ENCODE assay signal across 8 mouse cellular contexts in the genomic region with DNA sequence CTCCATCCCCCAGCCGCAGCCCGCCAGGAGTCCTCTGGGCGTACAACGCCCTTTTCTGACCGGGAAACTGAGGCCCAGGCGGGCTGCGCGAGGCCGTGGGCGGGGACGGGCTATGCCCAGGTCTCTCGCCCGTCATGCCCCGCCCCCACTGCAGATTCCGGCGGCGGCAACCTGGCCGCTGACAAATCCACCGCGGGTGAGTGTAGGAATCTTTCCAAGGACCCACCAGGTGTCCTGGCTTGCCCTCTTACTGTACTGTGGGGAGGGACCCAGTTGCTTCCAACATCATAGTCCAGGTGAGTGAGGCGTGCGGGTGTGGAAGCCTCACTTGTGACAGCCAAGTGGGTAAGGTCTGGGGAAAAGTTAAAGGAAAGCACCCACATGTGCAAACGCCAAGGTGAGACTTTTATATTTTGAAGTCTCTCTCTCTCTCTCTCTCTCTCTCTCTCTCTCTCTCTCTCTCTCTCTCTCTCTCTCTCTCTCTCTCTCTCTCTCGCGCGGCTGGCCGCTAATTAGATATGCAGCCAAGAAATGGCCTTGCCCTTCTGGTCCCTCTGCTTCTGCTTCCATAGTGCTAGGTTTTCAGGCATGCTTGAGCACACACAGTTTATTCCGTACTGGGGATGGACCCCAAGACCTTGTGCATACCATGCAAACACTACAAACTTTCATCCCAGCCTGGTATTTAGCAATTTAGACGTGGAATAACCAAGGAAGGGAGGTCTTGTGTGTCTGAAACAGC. TPM values are rescaled to one million over a fixed set of nuclear protein-coding genes. Genes with fewer than 3 reads are reported as not detected.
A peak's percentile ranks its signal among the peaks of the same experiment; 100 is the strongest.
DNase-seq lines count a peak whose midpoint lies in the region; ATAC-seq and TF ChIP-seq lines count a peak whose summit lies in the region.

No protein-coding gene starts in this region.

- WGBS in heart, embryonic 12.5 days, result under 1% methylated on average over 29 of the region's 29 CpGs
- WGBS in kidney, embryonic 15.5 days, result under 1% methylated on average over 25 of the region's 29 CpGs
- under 1% methylated on average over 29 of the region's 29 CpGs for WGBS in lung, embryonic 14.5 days
- under 1% methylated on average over 29 of the region's 29 CpGs for WGBS in olfactory bulb, adult 2 months

- peaks cover 26% of the 10 kb centered on the region for H3K36me3 ChIP-seq in heart, embryonic 12.5 days
- H3K36me3 ChIP-seq in kidney, embryonic 15.5 days, result peaks cover 28% of the 10 kb centered on the region
- peaks cover 29% of the 10 kb centered on the region for H3K36me3 ChIP-seq in lung, embryonic 14.5 days (ENCODE audit: insufficient read depth)

- TF ChIP-seq POLR2A in olfactory bulb, adult 2 months (IDR thresholded peaks at IDR 0.05; ENCODE audit: insufficient read depth, low read depth, low read length), result no peak

- H3K9ac ChIP-seq in heart, embryonic 12.5 days, result peak overlapping the region; percentile 96
- H3K9ac ChIP-seq in kidney, embryonic 15.5 days, result peak overlapping the region; percentile 91
- H3K9ac ChIP-seq in lung, embryonic 14.5 days, result peak overlapping the region; percentile 92

- no peaks in the 10 kb centered on the region for H3K27me3 ChIP-seq in heart, embryonic 12.5 days (replicated peaks)
- no peaks in the 10 kb centered on the region for H3K27me3 ChIP-seq in kidney, embryonic 15.5 days
- no peaks in the 10 kb centered on the region for H3K27me3 ChIP-seq in lung, embryonic 14.5 days (ENCODE audit: insufficient read depth, low read length)

- peak; percentile 24 for ATAC-seq in CD4-positive, CD25-positive, alpha-beta regulatory T cell, adult 4 months
- peak; percentile 86 for ATAC-seq in heart, embryonic 12.5 days (ENCODE audit: insufficient number of reproducible peaks, low FRiP score)
- peak; percentile 67 for ATAC-seq in kidney, embryonic 15.5 days (replicated peaks; ENCODE audit: low FRiP score)
- ATAC-seq in lung, embryonic 14.5 days (ENCODE audit: insufficient read depth), result peak; percentile 62

- no peaks in the 10 kb centered on the region for H3K9me3 ChIP-seq in heart, embryonic 12.5 days (replicated peaks)
- no peaks in the 10 kb centered on the region for H3K9me3 ChIP-seq in kidney, embryonic 15.5 days (replicated peaks)
- H3K9me3 ChIP-seq in lung, embryonic 14.5 days (ENCODE audit: low read depth, low read length), result no peaks in the 10 kb centered on the region

- peak overlapping the region; percentile 92 for H3K4me3 ChIP-seq in heart, embryonic 12.5 days
- H3K4me3 ChIP-seq in kidney, embryonic 15.5 days (replicated peaks), result peak overlapping the region; percentile 89
- peak overlapping the region; percentile 90 for H3K4me3 ChIP-seq in lung, embryonic 14.5 days (ENCODE audit: low read depth, low read length)
- H3K4me3 ChIP-seq in olfactory bulb, adult 2 months (ENCODE audit: insufficient read depth, low read depth, low read length), result peak overlapping the region; percentile 70

- TF ChIP-seq CTCF in lung, embryonic 14.5 days (IDR thresholded peaks at IDR 0.05; ENCODE audit: low read depth), result no peak
- no peak for TF ChIP-seq CTCF in olfactory bulb, adult 2 months (IDR thresholded peaks at IDR 0.05; ENCODE audit: insufficient read depth, low read depth, low read length)

- DNase-seq in adrenal gland, adult 18-20 months (ENCODE audit: low spot score in 2 of 2), result peak; percentile 69 to 71
- DNase-seq in embryo, embryonic 9.5 days (ENCODE audit: extremely low spot score), result peak; percentile 63
- peak; percentile 70 for DNase-seq in lung, embryonic 14.5 days
- peak; percentile 58 for DNase-seq in urinary bladder, adult 2 months (ENCODE audit: low spot score)

- H3K27ac ChIP-seq in heart, embryonic 12.5 days (ENCODE audit: poor library complexity, severe bottlenecking), result peak overlapping the region; percentile 87
- peak overlapping the region; percentile 90 for H3K27ac ChIP-seq in kidney, embryonic 15.5 days
- peak overlapping the region; percentile 92 for H3K27ac ChIP-seq in lung, embryonic 14.5 days (ENCODE audit: low read depth)
- peak overlapping the region; percentile 59 for H3K27ac ChIP-seq in olfactory bulb, adult 2 months (ENCODE audit: insufficient read depth, low read depth, low read length)

- peaks cover 16% of the 10 kb centered on the region for H3K4me1 ChIP-seq in heart, embryonic 12.5 days (replicated peaks)
- H3K4me1 ChIP-seq in kidney, embryonic 15.5 days, result peaks cover 19% of the 10 kb centered on the region
- H3K4me1 ChIP-seq in lung, embryonic 14.5 days (ENCODE audit: insufficient read depth), result peaks cover 8% of the 10 kb centered on the region
- peaks cover 4% of the 10 kb centered on the region; the same call in 1 of the 2 replicates for H3K4me1 ChIP-seq in olfactory bulb, adult 2 months (ENCODE audit: control insufficient read depth, insufficient read depth, low read length)

- H3K4me2 ChIP-seq in heart, embryonic 12.5 days, result peak overlapping the region; percentile 92
- H3K4me2 ChIP-seq in kidney, embryonic 15.5 days, result peak overlapping the region; percentile 93
- peak overlapping the region; percentile 77 for H3K4me2 ChIP-seq in lung, embryonic 14.5 days

RNA-seq across cellular contexts. Expression of a gene that starts 0.6 kb away (rescaled TPM):
- polyA plus RNA-seq in CD4-positive, CD25-positive, alpha-beta regulatory T cell, adult 4 months (2017; shearing (Covaris generic)), result 1 to 10 TPM; 2.2 to 2.7 TPM
- 1 to 10 TPM; 8.4 to 9.5 TPM for total RNA-seq in adrenal gland, adult 18-20 months (2021)
- 7.8 and 8.0 TPM in 2 replicates for polyA plus RNA-seq in heart, embryonic 12.5 days (2016; fragmentation: Nextera tagmentation; extraction: Ambion mirVana)
- 9.8 and 11.4 TPM in 2 replicates for polyA plus RNA-seq in kidney, embryonic 15.5 days (2015; fragmentation: Nextera tagmentation; extraction: Ambion mirVana)
- polyA plus RNA-seq in lung, embryonic 14.5 days (2014; fragmentation: Nextera tagmentation; extraction: Ambion mirVana), result 9.6 and 11.1 TPM in 2 replicates
- not detected in 2 replicates for polyA plus RNA-seq in olfactory bulb, adult 2 months (2012; ENCODE audit: insufficient read depth, insufficient read length, low replicate concordance, missing spikeins)
- 4.6 and 4.7 TPM in 2 replicates for polyA plus RNA-seq in urinary bladder, adult 2 months (2012; rRNA removed)

RNA-seq across cellular contexts. Expression of a gene that starts 11.4 kb away (rescaled TPM):
- 1 to 10 TPM; 3.8 to 5.7 TPM for polyA plus RNA-seq in CD4-positive, CD25-positive, alpha-beta regulatory T cell, adult 4 months (2017; shearing (Covaris generic))
- total RNA-seq in adrenal gland, adult 18-20 months (2021), result 1 to 10 TPM; 5.7 to 6.5 TPM
- polyA plus RNA-seq in heart, embryonic 12.5 days (2016; fragmentation: Nextera tagmentation; extraction: Ambion mirVana), result 6.4 and 7.2 TPM in 2 replicates
- 11.2 and 13.3 TPM in 2 replicates for polyA plus RNA-seq in kidney, embryonic 15.5 days (2015; fragmentation: Nextera tagmentation; extraction: Ambion mirVana)
- polyA plus RNA-seq in lung, embryonic 14.5 days (2014; fragmentation: Nextera tagmentation; extraction: Ambion mirVana), result 8.1 TPM in 2 replicates
- not detected in 2 replicates for polyA plus RNA-seq in olfactory bulb, adult 2 months (2012; ENCODE audit: insufficient read depth, insufficient read length, low replicate concordance, missing spikeins)
- 6.3 and 6.9 TPM in 2 replicates for polyA plus RNA-seq in urinary bladder, adult 2 months (2012; rRNA removed)

RNA-seq across cellular contexts. Expression of a gene that starts 31.7 kb away (rescaled TPM):
- under 1 TPM in 1 of 2 experiments, not detected in 1; 0.54 TPM for polyA plus RNA-seq in CD4-positive, CD25-positive, alpha-beta regulatory T cell, adult 4 months (2017; shearing (Covaris generic))
- total RNA-seq in adrenal gland, adult 18-20 months (2021), result under 1 TPM in 1 of 2 experiments, not detected in 1; 0.70 TPM
- 0.22 TPM in 1 of 2 replicates, not detected in the other for polyA plus RNA-seq in heart, embryonic 12.5 days (2016; fragmentation: Nextera tagmentation; extraction: Ambion mirVana)
- polyA plus RNA-seq in kidney, embryonic 15.5 days (2015; fragmentation: Nextera tagmentation; extraction: Ambion mirVana), result 0.15 and 0.44 TPM in 2 replicates
- not detected in 2 replicates for polyA plus RNA-seq in lung, embryonic 14.5 days (2014; fragmentation: Nextera tagmentation; extraction: Ambion mirVana)
- not detected in 2 replicates for polyA plus RNA-seq in olfactory bulb, adult 2 months (2012; ENCODE audit: insufficient read depth, insufficient read length, low replicate concordance, missing spikeins)
- 0.31 and 0.55 TPM in 2 replicates for polyA plus RNA-seq in urinary bladder, adult 2 months (2012; rRNA removed)

RNA-seq across cellular contexts. Expression of a gene that starts 32.6 kb away (rescaled TPM):
- 10 to 100 TPM; 37.1 to 75.2 TPM for polyA plus RNA-seq in CD4-positive, CD25-positive, alpha-beta regulatory T cell, adult 4 months (2017; shearing (Covaris generic))
- 100 to 1,000 TPM; 201 to 235 TPM for total RNA-seq in adrenal gland, adult 18-20 months (2021)
- 221 and 228 TPM in 2 replicates for polyA plus RNA-seq in heart, embryonic 12.5 days (2016; fragmentation: Nextera tagmentation; extraction: Ambion mirVana)
- 283 and 298 TPM in 2 replicates for polyA plus RNA-seq in kidney, embryonic 15.5 days (2015; fragmentation: Nextera tagmentation; extraction: Ambion mirVana)
- polyA plus RNA-seq in lung, embryonic 14.5 days (2014; fragmentation: Nextera tagmentation; extraction: Ambion mirVana), result 458 and 511 TPM in 2 replicates
- polyA plus RNA-seq in olfactory bulb, adult 2 months (2012; ENCODE audit: insufficient read depth, insufficient read length, low replicate concordance, missing spikeins), result 700 TPM in 1 of 2 replicates, not detected in the other
- 186 and 190 TPM in 2 replicates for polyA plus RNA-seq in urinary bladder, adult 2 months (2012; rRNA removed)

RNA-seq across cellular contexts. Expression of a gene that starts 39.1 kb away (rescaled TPM):
- polyA plus RNA-seq in CD4-positive, CD25-positive, alpha-beta regulatory T cell, adult 4 months (2017; shearing (Covaris generic)), result not detected
- total RNA-seq in adrenal gland, adult 18-20 months (2021), result under 1 TPM; 0.30 to 0.45 TPM
- polyA plus RNA-seq in heart, embryonic 12.5 days (2016; fragmentation: Nextera tagmentation; extraction: Ambion mirVana), result 0.95 and 1.1 TPM in 2 replicates
- polyA plus RNA-seq in kidney, embryonic 15.5 days (2015; fragmentation: Nextera tagmentation; extraction: Ambion mirVana), result 0.45 and 0.77 TPM in 2 replicates
- polyA plus RNA-seq in lung, embryonic 14.5 days (2014; fragmentation: Nextera tagmentation; extraction: Ambion mirVana), result 0.73 and 0.97 TPM in 2 replicates
- not detected in 2 replicates for polyA plus RNA-seq in olfactory bulb, adult 2 months (2012; ENCODE audit: insufficient read depth, insufficient read length, low replicate concordance, missing spikeins)
- polyA plus RNA-seq in urinary bladder, adult 2 months (2012; rRNA removed), result 2.1 and 2.3 TPM in 2 replicates

Comparison
In these comparisons a context has a peak if more than half of its experiments do, and no peak if none do; other contexts are left out.
1. Peak in every context shown above with its lines: DNase-seq, ATAC-seq, H3K4me3 ChIP-seq and H3K27ac ChIP-seq.
2. ATAC-seq: peak in every context shown above with its lines; median percentile 86 in heart, embryonic 12.5 days; 67 in kidney, embryonic 15.5 days; 62 in lung, embryonic 14.5 days; 24 in CD4-positive, CD25-positive, alpha-beta regulatory T cell, adult 4 months.